7 mouse cellular contexts compared by ENCODE assay signal in the genomic region with DNA sequence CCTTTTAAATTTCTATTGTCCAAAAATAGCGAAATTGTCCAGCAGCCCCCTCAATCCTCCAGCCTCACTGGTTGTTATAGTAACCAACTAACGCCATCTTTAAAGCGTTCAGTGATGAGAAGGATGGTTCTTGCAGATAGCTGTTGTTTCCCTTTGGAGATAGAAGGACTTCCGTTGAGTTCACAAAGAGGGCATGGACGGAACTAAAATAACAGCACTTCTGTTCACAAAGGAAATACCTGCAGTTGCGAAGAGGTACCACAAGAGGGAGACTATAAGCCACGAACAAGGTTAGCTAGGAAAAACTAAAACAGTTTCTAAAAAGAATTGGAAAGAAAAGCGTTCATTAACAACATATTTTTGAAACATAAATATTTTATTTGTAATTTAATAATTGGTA.
DNase-seq lines count a peak whose midpoint lies in the region; ATAC-seq and TF ChIP-seq lines count a peak whose summit lies in the region.

No protein-coding gene starts in this region.

- H3K27me3 ChIP-seq in liver, embryonic 14.5 days (ENCODE audit: control insufficient read depth, insufficient read depth, low read length) = no peaks in the 10 kb centered on the region

- H3K9me3 ChIP-seq in liver, embryonic 14.5 days (ENCODE audit: control insufficient read depth, low read length) = no peaks in the 10 kb centered on the region

- H3K36me3 ChIP-seq in liver, embryonic 14.5 days (replicated peaks; ENCODE audit: control insufficient read depth, insufficient read depth, low read depth) = no peaks in the 10 kb centered on the region

- peak; percentile 38 for DNase-seq in ovary, postnatal 14 days (ENCODE audit: low spot score)
- DNase-seq in ovary, postnatal 36 days (ENCODE audit: low spot score) = no peak
- DNase-seq in adipocyte (ENCODE audit: low spot score) = peak; percentile 66
- peak; percentile 31 for DNase-seq in embryo, embryonic 11.5 days (ENCODE audit: low read depth, low spot score)
- DNase-seq in liver, embryonic 14.5 days (ENCODE audit: low read depth in 3 of 3, low spot score in 3 of 3) = peak in 1 of 3 experiments; percentile 10
- DNase-seq in right cerebral cortex, postnatal 10 days (ENCODE audit: low spot score in 2 of 2) = peak; percentile 77 to 80

- no peak overlapping the region for H3K27ac ChIP-seq in liver, embryonic 14.5 days

- TF ChIP-seq EP300 in liver, embryonic 14.5 days (IDR thresholded peaks at IDR 0.05; ENCODE audit: low read depth) = no peak

- H3K4me3 ChIP-seq in liver, embryonic 14.5 days (ENCODE audit: insufficient read depth in 1 of 2, low read depth in 2 of 2, low read length in 2 of 2) = no peak overlapping the region

- no peak overlapping the region for H3K9ac ChIP-seq in liver, embryonic 14.5 days (replicated peaks)

- no peak overlapping the region for H3K4me2 ChIP-seq in liver, embryonic 14.5 days (ENCODE audit: low read depth)

- 17% methylated on average over 8 of the region's 8 CpGs for WGBS in liver, embryonic 14.5 days (ENCODE audit: insufficient replicate concordance)

- TF ChIP-seq CTCF in liver, embryonic 14.5 days (IDR thresholded peaks at IDR 0.05; ENCODE audit: low read depth) = peak; percentile 68

- ATAC-seq in inflammation-experienced regulatory T-cells, adult 6 months = peak; percentile 80
- ATAC-seq in liver, embryonic 14.5 days (ENCODE audit: insufficient read depth) = no peak

- H3K4me1 ChIP-seq in liver, embryonic 14.5 days (replicated peaks; ENCODE audit: control insufficient read depth in 2 of 2, insufficient read depth in 2 of 2, low read length in 1 of 2) = no peaks in the 10 kb centered on the region
